Comparison of ENCODE assay signal across 8 mouse cellular contexts in the genomic region with DNA sequence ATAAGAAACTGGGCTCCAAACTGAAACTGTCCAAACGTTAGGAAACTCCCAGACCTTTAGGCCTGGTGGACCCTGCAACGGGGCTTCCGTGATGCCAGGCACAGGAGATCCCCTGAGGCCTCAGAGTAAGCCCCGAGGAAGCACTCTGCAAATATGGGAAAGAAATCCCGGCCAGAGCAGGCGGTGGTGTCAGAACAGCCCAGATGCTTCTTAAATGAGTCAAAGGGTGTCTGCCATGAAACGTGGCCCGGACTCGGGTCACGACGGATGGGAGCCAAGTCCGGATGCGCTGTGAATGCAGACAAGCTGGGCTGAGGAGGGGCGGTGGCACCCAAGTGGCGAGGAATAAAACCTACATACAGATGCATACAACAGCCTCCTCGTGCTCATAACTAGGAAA. TPM values are rescaled to one million over a fixed set of nuclear protein-coding genes. Genes with fewer than 3 reads are reported as not detected.
DNase-seq lines count a peak whose midpoint lies in the region; ATAC-seq and TF ChIP-seq lines count a peak whose summit lies in the region.

No protein-coding gene starts in this region.

- dilution Hi-C loops in CH12.LX (cut with MboI; ENCODE audit: extremely low pct_ligation_motif_present, extremely low pct_unique_long_range_greater_than_20kb, low sequenced_read_pairs), result no loop called here

- peak overlapping the region; percentile 29; the same call in 1 of the 2 replicates for H3K9ac ChIP-seq in CH12.LX (ENCODE audit: insufficient read depth, low read depth)
- no peak overlapping the region for H3K9ac ChIP-seq in intestine, embryonic 15.5 days
- 0 out of 2 replicates have a peak overlapping the region, but pooled peaks have one; percentile 31 for H3K9ac ChIP-seq in liver, postnatal 0 days (replicated peaks)

- no peak overlapping the region for H3K27ac ChIP-seq in CH12.LX (ENCODE audit: insufficient read depth, low read depth)
- peak overlapping the region; percentile 62 for H3K27ac ChIP-seq in intestine, embryonic 15.5 days
- peak overlapping the region; percentile 49; the same call in 1 of the 2 replicates for H3K27ac ChIP-seq in liver, postnatal 0 days (ENCODE audit: low read depth)

- peak overlapping the region in 2 of 3 experiments; percentile 10 to 44 for H3K4me3 ChIP-seq in CH12.LX (replicated peaks in 1 of 3; ENCODE audit: low read depth in 2 of 3, low read length in 2 of 3, poor library complexity in 1 of 3)
- peak overlapping the region; percentile 20 for H3K4me3 ChIP-seq in intestine, embryonic 15.5 days (replicated peaks)
- peak overlapping the region; percentile 9 for H3K4me3 ChIP-seq in liver, postnatal 0 days (ENCODE audit: low read depth, low read length)

- no peaks in the 10 kb centered on the region for H3K27me3 ChIP-seq in CH12.LX (replicated peaks)
- no peaks in the 10 kb centered on the region for H3K27me3 ChIP-seq in intestine, embryonic 15.5 days (replicated peaks)
- H3K27me3 ChIP-seq in liver, postnatal 0 days (ENCODE audit: insufficient read depth, low read length), result no peaks in the 10 kb centered on the region

- no peaks in the 10 kb centered on the region for H3K79me2 ChIP-seq in CH12.LX (replicated peaks; ENCODE audit: control insufficient read depth, extremely low read depth, insufficient read depth, poor library complexity, severe bottlenecking)

- H3K36me3 ChIP-seq in CH12.LX (replicated peaks in 1 of 2; ENCODE audit: control insufficient read depth in 1 of 2, insufficient read depth in 1 of 2, low read length in 1 of 2), result no peaks in the 10 kb centered on the region
- H3K36me3 ChIP-seq in intestine, embryonic 15.5 days, result no peaks in the 10 kb centered on the region
- H3K36me3 ChIP-seq in liver, postnatal 0 days (replicated peaks; ENCODE audit: insufficient read depth, low read length), result no peaks in the 10 kb centered on the region

- TF ChIP-seq POLR2A in CH12.LX (IDR thresholded peaks at IDR 0.05; ENCODE audit: low read depth, low read length), result no peak

- peaks cover 10 to 28% of the 10 kb centered on the region in 2 experiments for H3K4me1 ChIP-seq in CH12.LX (ENCODE audit: control insufficient read depth in 1 of 2, insufficient read depth in 2 of 2)
- peaks cover 24% of the 10 kb centered on the region for H3K4me1 ChIP-seq in intestine, embryonic 15.5 days (replicated peaks)
- peaks cover 12% of the 10 kb centered on the region for H3K4me1 ChIP-seq in liver, postnatal 0 days (ENCODE audit: insufficient read depth)

- TF ChIP-seq RAD21 in CH12.LX (IDR thresholded peaks at IDR 0.05; ENCODE audit: low read depth, low read length), result no peak

- peak; percentile 67 for TF ChIP-seq EP300 in CH12.LX (IDR thresholded peaks at IDR 0.05; ENCODE audit: low read length)
- no peak for TF ChIP-seq EP300 in liver, postnatal 0 days (IDR thresholded peaks at IDR 0.05; ENCODE audit: low read depth)

- WGBS in intestine, embryonic 15.5 days, result 7% methylated on average over 16 of the region's 16 CpGs
- 2% methylated on average over 16 of the region's 16 CpGs for WGBS in liver, postnatal 0 days (ENCODE audit: insufficient replicate concordance)

- in situ Hi-C loops in CH12.LX (cut with MboI; ENCODE audit: low pct_ligation_motif_present, low pct_unique_long_range_greater_than_20kb, low sequenced_read_pairs), result no loop called here

- peak; percentile 81 for DNase-seq in CH12.LX (ENCODE audit: extremely low read depth)
- DNase-seq in adrenal gland, postnatal 14 days, result peak; percentile 67
- DNase-seq in heart, adult 11 months, result peak; percentile 96
- peak; percentile 63 for DNase-seq in liver, postnatal 0 days
- peak; percentile 87 for DNase-seq in retina, postnatal 1 day
- DNase-seq in layer of hippocampus, postnatal 36 days, result no peak
- no peak for DNase-seq in left cerebral cortex, adult 8-10 months (ENCODE audit: low spot score in 2 of 2)

- no peak for TF ChIP-seq CTCF in CH12.LX (conservative IDR thresholded peaks at IDR 0.05 in 1 of 2, IDR thresholded peaks at IDR 0.05 in 1 of 2; ENCODE audit: low read depth in 2 of 2, low read length in 2 of 2)
- TF ChIP-seq CTCF in liver, postnatal 0 days (IDR thresholded peaks at IDR 0.05; ENCODE audit: low read depth), result no peak

- peak overlapping the region; percentile 48 for H3K4me2 ChIP-seq in CH12.LX (ENCODE audit: insufficient read depth, low read depth, poor library complexity, severe bottlenecking)
- H3K4me2 ChIP-seq in intestine, embryonic 15.5 days (replicated peaks), result peak overlapping the region; percentile 56
- H3K4me2 ChIP-seq in liver, postnatal 0 days (ENCODE audit: low read depth, low read length), result peak overlapping the region; percentile 60

- H3K9me3 ChIP-seq in CH12.LX (replicated peaks; ENCODE audit: low read length), result no peaks in the 10 kb centered on the region
- no peaks in the 10 kb centered on the region for H3K9me3 ChIP-seq in intestine, embryonic 15.5 days
- H3K9me3 ChIP-seq in liver, postnatal 0 days (ENCODE audit: low read length), result no peaks in the 10 kb centered on the region

- ATAC-seq in intestine, embryonic 15.5 days, result peak; percentile 50
- ATAC-seq in liver, postnatal 0 days, result peak; percentile 47

TF ChIP-seq in CH12.LX, 34 proteins besides CTCF, POLR2A, EP300 and RAD21:
- peak; percentile 70 for TF ChIP-seq JUN (IDR thresholded peaks at IDR 0.05; ENCODE audit: insufficient read depth, low read depth, low read length)
- TF ChIP-seq MAZ (IDR thresholded peaks at IDR 0.05; ENCODE audit: low read depth, low read length), result 0 out of 2 replicates have a peak, but pooled peaks have one; percentile 52
- peak; percentile 54; the same call in 1 of the 2 replicates for TF ChIP-seq ZKSCAN1 (IDR thresholded peaks at IDR 0.05; ENCODE audit: borderline replicate concordance, low read depth, low read length)
- TF ChIP-seq CHD1 (IDR thresholded peaks at IDR 0.05; ENCODE audit: low read depth, low read length), result no peak
- peak; percentile 60; the same call in 1 of the 2 replicates for TF ChIP-seq RCOR1 (conservative IDR thresholded peaks at IDR 0.05; ENCODE audit: low read depth, low read length)
- TF ChIP-seq ZC3H11A (IDR thresholded peaks at IDR 0.05; ENCODE audit: low read depth, low read length), result no peak
- no peak for TF ChIP-seq POLR2AphosphoS2 (IDR thresholded peaks at IDR 0.05; ENCODE audit: low read depth, low read length)
- peak; percentile 62 for TF ChIP-seq HCFC1 (IDR thresholded peaks at IDR 0.05; ENCODE audit: low read depth, low read length)
- peak; percentile 48; the same call in 1 of the 2 replicates for TF ChIP-seq MYC (IDR thresholded peaks at IDR 0.05; ENCODE audit: low read depth, low read length)
- no peak for TF ChIP-seq ZMIZ1 (IDR thresholded peaks at IDR 0.05; ENCODE audit: low read depth, low read length)
- TF ChIP-seq IRF4 (IDR thresholded peaks at IDR 0.05; ENCODE audit: low read depth, low read length), result peak; percentile 97
- 0 out of 2 replicates have a peak, but pooled peaks have one; percentile 40 for TF ChIP-seq CHD2 (IDR thresholded peaks at IDR 0.05; ENCODE audit: low read length)
- peak; percentile 86 for TF ChIP-seq SIN3A (IDR thresholded peaks at IDR 0.05; ENCODE audit: low read length)
- peak; percentile 69 for TF ChIP-seq MEF2A (IDR thresholded peaks at IDR 0.05; ENCODE audit: borderline replicate concordance, low read depth, low read length)
- no peak for TF ChIP-seq E2F4 (IDR thresholded peaks at IDR 0.05; ENCODE audit: insufficient replicate concordance, low read depth, low read length)
- peak; percentile 73 for TF ChIP-seq JUND (conservative IDR thresholded peaks at IDR 0.05; ENCODE audit: low read depth, low read length)
- no peak for TF ChIP-seq KAT2A (IDR thresholded peaks at IDR 0.05; ENCODE audit: insufficient replicate concordance, low read length)
- 0 out of 2 replicates have a peak, but pooled peaks have one; percentile 27 for TF ChIP-seq NRF1 (IDR thresholded peaks at IDR 0.05; ENCODE audit: low read depth, low read length)
- TF ChIP-seq TCF12 (IDR thresholded peaks at IDR 0.05; ENCODE audit: low read depth, low read length), result peak; percentile 72
- TF ChIP-seq ELF1 (IDR thresholded peaks at IDR 0.05; ENCODE audit: low read depth, low read length), result peak; percentile 59
- TF ChIP-seq MXI1 (IDR thresholded peaks at IDR 0.05; ENCODE audit: low read depth, low read length), result no peak; the same call in 1 of the 2 replicates
- no peak for TF ChIP-seq ZNF384 (IDR thresholded peaks at IDR 0.05; ENCODE audit: low read depth, low read length)
- peak; percentile 69; the same call in 1 of the 2 replicates for TF ChIP-seq MAX (IDR thresholded peaks at IDR 0.05; ENCODE audit: low read length)
- TF ChIP-seq ETS1 (conservative IDR thresholded peaks at IDR 0.05; ENCODE audit: low read depth, low read length), result peak; percentile 75
TF ChIP-seq in CH12.LX: peak in this region for 16.

RNA-seq across cellular contexts. Expression of a gene that starts 11.6 kb away (rescaled TPM):
- total RNA-seq in CH12.LX (2012; rRNA removed) (not detected in 2 replicates), CH12.LX (2014; rRNA removed) (not detected in 2 replicates)
- polyA plus RNA-seq in CH12.LX (2012; ENCODE audit: insufficient read length, low read depth), result not detected in 2 replicates
- total RNA-seq in adrenal gland, postnatal 14 days (2021), result not detected in 2 replicates
- 0.48 and 0.58 TPM in 2 replicates for polyA plus RNA-seq in intestine, embryonic 15.5 days (2015; fragmentation: Nextera tagmentation; extraction: Ambion mirVana)
- polyA plus RNA-seq in liver, postnatal 0 days (2015; fragmentation: Nextera tagmentation; extraction: Ambion mirVana), result not detected in 2 replicates
- not detected for total RNA-seq in layer of hippocampus, postnatal 36 days (2021)
- not detected for total RNA-seq in left cerebral cortex, adult 8-10 months (2022)

RNA-seq across cellular contexts. Expression of a gene that starts 22.4 kb away (rescaled TPM):
- total RNA-seq in CH12.LX (2012; rRNA removed) (0.08 TPM in 2 replicates), CH12.LX (2014; rRNA removed) (0.36 and 0.55 TPM in 2 replicates)
- polyA plus RNA-seq in CH12.LX (2012; ENCODE audit: insufficient read length, low read depth), result 0.65 and 0.74 TPM in 2 replicates
- total RNA-seq in adrenal gland, postnatal 14 days (2021), result not detected in 2 replicates
- 0.56 and 0.63 TPM in 2 replicates for polyA plus RNA-seq in intestine, embryonic 15.5 days (2015; fragmentation: Nextera tagmentation; extraction: Ambion mirVana)
- polyA plus RNA-seq in liver, postnatal 0 days (2015; fragmentation: Nextera tagmentation; extraction: Ambion mirVana), result not detected in 2 replicates
- not detected for total RNA-seq in layer of hippocampus, postnatal 36 days (2021)
- not detected for total RNA-seq in left cerebral cortex, adult 8-10 months (2022)

RNA-seq across cellular contexts. Expression of a gene that starts 37.1 kb away (rescaled TPM):
- total RNA-seq in CH12.LX (2012; rRNA removed) (under 0.01 and 0.04 TPM in 2 replicates), CH12.LX (2014; rRNA removed) (not detected in 2 replicates)
- 0.03 TPM in 1 of 2 replicates, not detected in the other for polyA plus RNA-seq in CH12.LX (2012; ENCODE audit: insufficient read length, low read depth)
- 0.04 TPM in 1 of 2 replicates, not detected in the other for total RNA-seq in adrenal gland, postnatal 14 days (2021)
- polyA plus RNA-seq in intestine, embryonic 15.5 days (2015; fragmentation: Nextera tagmentation; extraction: Ambion mirVana), result 4.1 TPM in 2 replicates
- polyA plus RNA-seq in liver, postnatal 0 days (2015; fragmentation: Nextera tagmentation; extraction: Ambion mirVana), result 0.05 and 0.06 TPM in 2 replicates
- 1 to 10 TPM; 1.1 to 1.5 TPM for total RNA-seq in layer of hippocampus, postnatal 36 days (2021)
- total RNA-seq in left cerebral cortex, adult 8-10 months (2022), result under 1 TPM; 0.46 to 0.67 (median 0.59) TPM

Comparison
In these comparisons a context has a peak if more than half of its experiments do, and no peak if none do; other contexts are left out.
1. DNase-seq: peak in CH12.LX (single experiment), adrenal gland, postnatal 14 days (single experiment), heart, adult 11 months (single experiment), liver, postnatal 0 days (single experiment) and retina, postnatal 1 day (single experiment); none in layer of hippocampus, postnatal 36 days (0 of 2) and left cerebral cortex, adult 8-10 months (0 of 2).
2. Peak in every context shown above with its lines, with median percentiles within 50 percentile points of each other: H3K4me2 ChIP-seq and H3K4me3 ChIP-seq.